Comparison of ENCODE assay signal across 26 mouse cellular contexts in the genomic region with DNA sequence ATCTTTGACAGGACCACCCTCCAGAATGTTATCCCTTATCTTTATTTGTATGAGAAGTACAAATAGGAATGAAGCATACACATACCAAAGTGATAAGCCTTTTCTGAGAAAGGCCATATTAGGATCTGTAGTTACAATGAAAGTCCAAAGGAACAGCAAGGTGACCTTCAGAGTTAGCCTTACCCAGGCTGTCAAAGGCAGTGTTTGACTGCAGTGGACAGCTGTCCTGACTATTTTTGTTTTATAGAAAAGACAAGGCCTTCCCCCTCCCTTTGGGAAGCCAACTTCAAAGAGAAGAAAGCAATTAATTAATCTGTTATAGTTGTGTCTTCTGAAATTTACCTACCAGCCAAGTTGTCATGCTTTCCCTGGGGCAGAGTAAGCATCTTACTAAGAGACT. TPM values are rescaled to one million over a fixed set of nuclear protein-coding genes. Genes with fewer than 3 reads are reported as not detected.
DNase-seq lines count a peak whose midpoint lies in the region; ATAC-seq and TF ChIP-seq lines count a peak whose summit lies in the region.
"Had no signal": no experiment of that assay in that cellular context is flagged by ENCODE, and none has a peak within 500 bp of the region (broad histone marks: within the 10 kb centered on the region; RNA-seq: fewer than 3 reads in every experiment).

No protein-coding gene starts in this region.

- H3K36me3 ChIP-seq in heart, embryonic 10.5 days = no peaks in the 10 kb centered on the region
- H3K36me3 ChIP-seq in heart, embryonic 13.5 days = no peaks in the 10 kb centered on the region
- no peaks in the 10 kb centered on the region for H3K36me3 ChIP-seq in stomach, embryonic 14.5 days (ENCODE audit: control insufficient read depth, insufficient read depth, low read length)
- H3K36me3 ChIP-seq in stomach, postnatal 0 days (ENCODE audit: control insufficient read depth, insufficient read depth, low read length) = no peaks in the 10 kb centered on the region
- H3K36me3 ChIP-seq: forebrain, embryonic 10.5 days; G1E; hindbrain, embryonic 10.5 days; hindbrain, embryonic 13.5 days; intestine, embryonic 15.5 days had no signal

- no peak for DNase-seq in heart, embryonic 10.5 days (ENCODE audit: low spot score)
- DNase-seq in heart, postnatal 14 days = no peak
- DNase-seq in heart, postnatal 25 days (ENCODE audit: low spot score) = no peak
- DNase-seq in stomach, postnatal 0 days (ENCODE audit: low spot score) = no peak
- no peak for DNase-seq in gastrocnemius, postnatal 25 days
- DNase-seq: adrenal gland, postnatal 10 days; adrenal gland, postnatal 36 days; cerebellum, adult 18-20 months; cerebellum, adult 9-10 months; cerebellum, postnatal 14 days; gastrocnemius, adult 2 months; gastrocnemius, postnatal 14 days; heart, postnatal 36 days; kidney, adult 11 months had no signal

- intact Hi-C loops in heart, postnatal 14 days (cut with DNase I) = no loop called here
- intact Hi-C loops in heart, postnatal 25 days (cut with DNase I) = no loop called here

- no peak overlapping the region for H3K4me2 ChIP-seq in heart, embryonic 13.5 days
- H3K4me2 ChIP-seq in stomach, embryonic 14.5 days (replicated peaks; ENCODE audit: low read depth, low read length) = no peak overlapping the region
- H3K4me2 ChIP-seq in stomach, postnatal 0 days (replicated peaks; ENCODE audit: low read depth) = no peak overlapping the region
- H3K4me2 ChIP-seq: forebrain, embryonic 13.5 days; hindbrain, embryonic 13.5 days; intestine, embryonic 15.5 days had no signal

- TF ChIP-seq EP300 in stomach, postnatal 0 days (optimal IDR thresholded peaks at IDR 0.05) = no peak

- no peaks in the 10 kb centered on the region for H3K9me3 ChIP-seq in heart, embryonic 10.5 days
- no peaks in the 10 kb centered on the region for H3K9me3 ChIP-seq in heart, embryonic 13.5 days
- no peaks in the 10 kb centered on the region for H3K9me3 ChIP-seq in stomach, embryonic 14.5 days (ENCODE audit: control insufficient read depth, low read depth, low read length)
- no peaks in the 10 kb centered on the region for H3K9me3 ChIP-seq in stomach, postnatal 0 days (ENCODE audit: control insufficient read depth, low read length)
- H3K9me3 ChIP-seq: forebrain, embryonic 10.5 days; forebrain, embryonic 13.5 days; hindbrain, embryonic 10.5 days; hindbrain, embryonic 13.5 days; intestine, embryonic 15.5 days had no signal

- no peak overlapping the region for H3K9ac ChIP-seq in heart, embryonic 13.5 days
- H3K9ac ChIP-seq in stomach, embryonic 14.5 days (replicated peaks; ENCODE audit: low read depth, low read length) = no peak overlapping the region
- no peak overlapping the region for H3K9ac ChIP-seq in stomach, postnatal 0 days (ENCODE audit: low read length)
- H3K9ac ChIP-seq: forebrain, embryonic 13.5 days; hindbrain, embryonic 13.5 days; intestine, embryonic 15.5 days had no signal

- no peak for TF ChIP-seq CTCF in stomach, postnatal 0 days (IDR thresholded peaks at IDR 0.05; ENCODE audit: low read depth)

- no peak for ATAC-seq in heart, embryonic 13.5 days (ENCODE audit: extremely low read depth, insufficient number of reproducible peaks, low FRiP score, low TSS enrichment)
- peak; percentile 42; the same call in 1 of the 2 replicates for ATAC-seq in stomach, embryonic 14.5 days (ENCODE audit: insufficient number of reproducible peaks, insufficient read depth, low FRiP score, low read depth)
- no peak for ATAC-seq in stomach, postnatal 0 days (ENCODE audit: low FRiP score, low TSS enrichment)
- ATAC-seq: forebrain, embryonic 13.5 days; forebrain, embryonic 16.5 days; hindbrain, embryonic 16.5 days; intestine, embryonic 15.5 days; Patski had no signal

- H3K27me3 ChIP-seq in heart, embryonic 10.5 days (ENCODE audit: insufficient read depth, poor library complexity, severe bottlenecking) = no peaks in the 10 kb centered on the region
- no peaks in the 10 kb centered on the region for H3K27me3 ChIP-seq in heart, embryonic 13.5 days (replicated peaks)
- H3K27me3 ChIP-seq in stomach, embryonic 14.5 days (ENCODE audit: control insufficient read depth, insufficient read depth, low read length) = no peaks in the 10 kb centered on the region
- no peaks in the 10 kb centered on the region for H3K27me3 ChIP-seq in stomach, postnatal 0 days (ENCODE audit: control insufficient read depth, insufficient read depth, low read length)
- H3K27me3 ChIP-seq: CH12.LX; forebrain, embryonic 13.5 days; hindbrain, embryonic 13.5 days; intestine, embryonic 15.5 days had no signal

- H3K4me3 ChIP-seq in heart, embryonic 10.5 days = no peak overlapping the region
- no peak overlapping the region for H3K4me3 ChIP-seq in heart, embryonic 13.5 days
- H3K4me3 ChIP-seq in stomach, embryonic 14.5 days (ENCODE audit: low read depth, low read length) = no peak overlapping the region
- no peak overlapping the region for H3K4me3 ChIP-seq in stomach, postnatal 0 days (ENCODE audit: low read depth, low read length)
- H3K4me3 ChIP-seq: forebrain, embryonic 10.5 days; forebrain, embryonic 13.5 days; gastrocnemius, adult 2 months; hindbrain, embryonic 10.5 days; hindbrain, embryonic 13.5 days; intestine, embryonic 15.5 days had no signal

- no peaks in the 10 kb centered on the region for H3K4me1 ChIP-seq in heart, embryonic 10.5 days
- H3K4me1 ChIP-seq in heart, embryonic 13.5 days = peaks cover 15% of the 10 kb centered on the region
- H3K4me1 ChIP-seq in stomach, embryonic 14.5 days (ENCODE audit: control insufficient read depth, insufficient read depth, low read length) = no peaks in the 10 kb centered on the region
- H3K4me1 ChIP-seq in stomach, postnatal 0 days (replicated peaks; ENCODE audit: control insufficient read depth, insufficient read depth) = no peaks in the 10 kb centered on the region
- H3K4me1 ChIP-seq: forebrain, embryonic 10.5 days; forebrain, embryonic 13.5 days; hindbrain, embryonic 10.5 days; hindbrain, embryonic 13.5 days; intestine, embryonic 15.5 days had no signal

- H3K27ac ChIP-seq in heart, embryonic 10.5 days = peak overlapping the region; percentile 76
- H3K27ac ChIP-seq in heart, embryonic 13.5 days (replicated peaks) = peak overlapping the region; percentile 69
- H3K27ac ChIP-seq in stomach, embryonic 14.5 days (ENCODE audit: low read length) = no peak overlapping the region
- H3K27ac ChIP-seq in stomach, postnatal 0 days (replicated peaks) = no peak overlapping the region
- H3K27ac ChIP-seq: forebrain, embryonic 10.5 days; forebrain, embryonic 13.5 days; gastrocnemius, adult 2 months; hindbrain, embryonic 10.5 days; hindbrain, embryonic 13.5 days; intestine, embryonic 15.5 days had no signal

RNA-seq across cellular contexts. Expression of gene Ldah, which starts 23.4 kb away (rescaled TPM):
- polyA plus RNA-seq in heart, embryonic 10.5 days (2016; fragmentation: Nextera tagmentation; extraction: Ambion mirVana) = 60.2 and 63.4 TPM in 2 replicates
- 10 to 100 TPM; 25.2 to 26.9 TPM for total RNA-seq in heart, postnatal 14 days (2021)
- 47.9 and 53.9 TPM in 2 replicates for polyA plus RNA-seq in heart, embryonic 13.5 days (2015; fragmentation: Nextera tagmentation; extraction: Ambion mirVana)
- total RNA-seq in heart, postnatal 25 days (2021) = 10 to 100 TPM; 26.3 to 27.0 TPM
- 68.3 and 79.5 TPM in 2 replicates for polyA plus RNA-seq in stomach, embryonic 14.5 days (2014; fragmentation: Nextera tagmentation; extraction: Ambion mirVana)
- 58.9 and 64.2 TPM in 2 replicates for polyA plus RNA-seq in stomach, postnatal 0 days (2015; fragmentation: Nextera tagmentation; extraction: Ambion mirVana)
- total RNA-seq in gastrocnemius, postnatal 25 days (2021) = 10 to 100 TPM in 1 of 2 experiments, 1 to 10 TPM in 1; 8.7 to 12.4 TPM
- polyA plus RNA-seq: G1E had no signal

Comparison
In these comparisons a context has a peak if more than half of its experiments do, and no peak if none do; other contexts are left out.
1. H3K27ac ChIP-seq: peak in heart, embryonic 10.5 days (single experiment) and heart, embryonic 13.5 days (single experiment); none in stomach, embryonic 14.5 days (single experiment) and stomach, postnatal 0 days (single experiment).